Mouse (Mus musculus): ENCODE results near the gene Tcl1.
"Not testable (repeated sequence)": the region's sequence is repeated elsewhere in the genome, so short reads cannot be mapped to it uniquely, and the experiment has no call there.

Tcl1 gene

GRCm38 (mm10) chr12:105181040-105181644 lies 41.5 kb downstream of the Tcl1 start:
- not testable (repeated sequence) for DNase-seq (ENCODE audit: low read depth, low spot score)

- not testable (repeated sequence) for DNase-seq (ENCODE audit: low read depth, low spot score)
Measured at GRCm38 (mm10) chr12:105176044-105176443, 46.5 kb downstream of the Tcl1 start, which contains the start of gene Tcl1b5. Tcl1b5 (plus strand) TSS chr12:105176344.

- not testable (repeated sequence) for DNase-seq (ENCODE audit: low read depth, low spot score)
Measured at GRCm38 (mm10) chr12:105174318-105174717, 48.3 kb downstream of the Tcl1 start.

- no peak for DNase-seq (ENCODE audit: low read depth, low spot score)
Measured at GRCm38 (mm10) chr12:105173366-105173765, 49.2 kb downstream of the Tcl1 start.
